Mouse (Mus musculus): ENCODE measurements around the gene Skap1.
"Not testable (repeated sequence)": the region's sequence is repeated elsewhere in the genome, so short reads cannot be mapped to it uniquely, and the experiment has no call there.

Skap1 gene

GRCm38 (mm10) chr11:96703813-96704212, 239.4 kb downstream of the Skap1 start:
- no peak for DNase-seq

GRCm38 (mm10) chr11:96711268-96711667, 246.9 kb downstream of the Skap1 start:
- no peak for DNase-seq

GRCm38 (mm10) chr11:96711670-96712069, 247.3 kb downstream of the Skap1 start:
- no peak for DNase-seq

GRCm38 (mm10) chr11:96713210-96714005, 249.0 kb downstream of the Skap1 start:
- DNase-seq: no peak

- no peak for DNase-seq
These were observed 249.6 kb downstream of the Skap1 start for GRCm38 (mm10) chr11:96714011-96714410.

GRCm38 (mm10) chr11:96715168-96715567, 250.8 kb downstream of the Skap1 start:
- not testable (repeated sequence) for DNase-seq

- DNase-seq: no peak
These were observed 254.2 kb downstream of the Skap1 start for GRCm38 (mm10) chr11:96718609-96719008.

- no peak for DNase-seq
These were observed 261.4 kb downstream of the Skap1 start for GRCm38 (mm10) chr11:96725833-96726232.

GRCm38 (mm10) chr11:96728577-96728976, 264.2 kb downstream of the Skap1 start:
- DNase-seq: no peak

GRCm38 (mm10) chr11:96729462-96729861, 265.1 kb downstream of the Skap1 start:
- DNase-seq: no peak

- no peak for DNase-seq
These were observed 265.9 kb downstream of the Skap1 start for GRCm38 (mm10) chr11:96730327-96730726.

- DNase-seq: no peak
These were observed 268.3 kb downstream of the Skap1 start for GRCm38 (mm10) chr11:96732657-96733056.

- DNase-seq: peak; percentile 81
These were observed 271.5 kb downstream of the Skap1 start for GRCm38 (mm10) chr11:96735908-96736307.

GRCm38 (mm10) chr11:96736361-96736760, 272.0 kb downstream of the Skap1 start:
- DNase-seq: peak; percentile 67

- no peak for DNase-seq
These were observed 273.5 kb downstream of the Skap1 start for GRCm38 (mm10) chr11:96737673-96738471.

- DNase-seq: no peak
These were observed 276.4 kb downstream of the Skap1 start for GRCm38 (mm10) chr11:96740796-96741195.

GRCm38 (mm10) chr11:96741995-96742394, 277.6 kb downstream of the Skap1 start:
- DNase-seq: no peak

GRCm38 (mm10) chr11:96743000-96743399, 278.6 kb downstream of the Skap1 start:
- no peak for DNase-seq

- no peak for DNase-seq
These were observed 279.5 kb downstream of the Skap1 start for GRCm38 (mm10) chr11:96743891-96744290.

- no peak for DNase-seq
These were observed 282.3 kb downstream of the Skap1 start for GRCm38 (mm10) chr11:96746648-96747047.

GRCm38 (mm10) chr11:96747555-96747954, 283.2 kb downstream of the Skap1 start:
- DNase-seq: no peak

GRCm38 (mm10) chr11:96755298-96755697, 290.9 kb downstream of the Skap1 start:
- no peak for DNase-seq

- DNase-seq: no peak
These were observed 293.0 kb downstream of the Skap1 start for GRCm38 (mm10) chr11:96757421-96757820.

GRCm38 (mm10) chr11:96758402-96758801, 294.0 kb downstream of the Skap1 start:
- no peak for DNase-seq
